Mouse (Mus musculus) heart, adult 2 months (tissue): ENCODE measurements around the gene Fbxo7.

ENCODE experiments used
- CTCF ChIP-seq: fragments of 200-600 bp; IDR thresholded peaks from 2 replicates; pipeline ENCODE4 v1.8.1; 2022; ENCODE audit warnings: antibody characterized with exemption, mild to moderate bottlenecking, moderate library complexity
- POLR2A ChIP-seq: fragments of 200-500 bp; IDR thresholded peaks from 2 replicates; pipeline ENCODE4 v1.6.1; 2011; ENCODE audit warnings: mild to moderate bottlenecking, low read depth, low read length, control low read depth; ENCODE audit not compliant: insufficient read depth

DNA sequence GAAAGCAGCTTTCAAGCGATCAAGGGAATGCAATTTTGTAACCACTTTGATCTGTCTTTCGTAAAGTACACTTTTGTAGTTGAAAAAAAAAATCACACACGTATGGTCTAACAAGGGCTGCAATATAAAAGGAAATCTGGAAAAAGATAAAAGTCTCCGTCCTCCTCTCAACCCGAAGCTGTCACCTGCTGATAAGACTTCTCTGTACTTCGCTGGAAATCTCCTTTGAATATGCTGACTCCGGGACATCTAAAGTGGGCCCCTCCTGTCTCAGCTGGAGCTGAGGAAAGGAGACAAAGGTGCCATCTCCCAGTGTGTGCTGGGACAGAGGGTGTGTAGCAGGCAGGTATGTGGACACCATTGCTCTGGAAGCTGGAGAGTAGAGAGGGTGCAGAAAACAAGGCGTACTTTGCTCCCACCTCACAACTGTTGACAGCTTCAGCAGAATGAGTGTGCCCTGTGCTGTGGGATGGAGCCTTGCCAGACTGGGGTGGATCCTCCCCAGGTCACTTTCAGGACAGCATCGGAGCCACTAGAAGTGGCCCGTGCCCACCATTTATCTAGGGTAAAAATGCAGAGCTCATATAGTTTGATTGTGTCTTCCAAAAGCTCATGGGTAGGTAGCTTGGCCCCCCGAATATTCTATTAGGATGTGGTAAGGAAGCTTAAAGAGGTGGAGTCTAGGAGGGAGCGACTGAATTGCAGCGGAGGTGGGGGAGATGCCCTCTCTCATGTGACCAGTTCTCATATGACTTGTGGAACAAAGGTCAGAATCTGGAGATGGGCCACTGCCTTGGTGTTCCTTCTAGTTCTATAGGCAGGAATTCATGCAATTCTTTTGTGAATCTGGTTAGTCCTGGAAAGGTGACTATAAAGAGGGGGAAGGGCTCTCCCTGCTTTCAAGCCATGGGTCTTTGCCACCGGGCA, 71.6 kb downstream of the Fbxo7 start:
- no peak for TF ChIP-seq CTCF
- TF ChIP-seq POLR2A: no peak
